Mouse (Mus musculus) liver, postnatal 0 days (tissue): ENCODE measurements around the gene Nkpd1. TPM values are rescaled to one million over a fixed set of nuclear protein-coding genes. Genes with fewer than 3 reads are reported as not detected.

Source experiments
- ATAC-seq: fragments of 200-750 bp; cut with Nextera tagmentation; 2 replicates; pipeline ENCODE4 v1.8.0; 2017; ENCODE audit warnings: mild to moderate bottlenecking, moderate library complexity
- DNase-seq: peaks from one replicate; pipeline ENCODE4 v3.0.0-alpha.2; 2016
- H3K27ac ChIP-seq: fragments of 300-500 bp; sonication (generic); 2 replicates; pipeline ENCODE4 v1.5.1; 2014; ENCODE audit warnings: antibody characterized with exemption, moderate library complexity, mild to moderate bottlenecking, low read depth
- H3K27me3 ChIP-seq: fragments of 300-500 bp; sonication (generic); 2 replicates; pipeline ENCODE4 v1.6.1; 2014; ENCODE audit warnings: low read length, control low read depth, mixed read lengths; ENCODE audit not compliant: insufficient read depth
- H3K36me3 ChIP-seq: fragments of 300-500 bp; sonication (generic); replicated peaks from 2 replicates; pipeline ENCODE4 v1.6.1; 2014; ENCODE audit warnings: mild to moderate bottlenecking, control low read depth, low read length, moderate library complexity, mixed read lengths; ENCODE audit not compliant: insufficient read depth
- H3K4me1 ChIP-seq: fragments of 300-500 bp; sonication (generic); 2 replicates; pipeline ENCODE4 v1.6.1; 2014; ENCODE audit warnings: antibody characterized with exemption, mild to moderate bottlenecking, control low read depth; ENCODE audit not compliant: insufficient read depth
- H3K4me2 ChIP-seq: fragments of 300-500 bp; sonication (generic); 2 replicates; pipeline ENCODE4 v1.6.1; 2014; ENCODE audit warnings: low read depth, mild to moderate bottlenecking, low read length, moderate library complexity, mixed read lengths
- H3K4me3 ChIP-seq: fragments of 300-500 bp; sonication (generic); 2 replicates; pipeline ENCODE4 v1.5.1; 2014; ENCODE audit warnings: low read depth, low read length
- H3K9ac ChIP-seq: fragments of 300-500 bp; sonication (generic); replicated peaks from 2 replicates; pipeline ENCODE4 v1.6.1; 2014; ENCODE audit warnings: mild to moderate bottlenecking, moderate library complexity
- H3K9me3 ChIP-seq: fragments of 300-500 bp; sonication (generic); 2 replicates; pipeline ENCODE4 v1.6.1; 2016; ENCODE audit warnings: mild to moderate bottlenecking, control low read depth, low read length, mixed read lengths
- CTCF ChIP-seq: sonication (generic); IDR thresholded peaks from 2 replicates; pipeline ENCODE4 v1.5.1; 2016; ENCODE audit warnings: antibody characterized with exemption, low read depth
- EP300 ChIP-seq: IDR thresholded peaks from 2 replicates; pipeline ENCODE4 v1.6.1; 2016; ENCODE audit warnings: antibody characterized with exemption, low read depth, mild to moderate bottlenecking
- WGBS: fragments of 180-500 bp; shearing (Covaris S2); extraction: QIAGEN DNeasy Blood & Tissue Kit; methylation state at CpG from one replicate; pipeline ENCODE4 v1.1.7; 2014; ENCODE audit not compliant: insufficient replicate concordance; 5-methylcytosine and 5-hydroxymethylcytosine counted together
- polyA plus RNA-seq: library from polyadenylated mRNA; unstranded; fragments of >200 nt; fragmentation: Nextera tagmentation; extraction: Ambion mirVana; gene quantifications from 2 replicates; pipeline ENCODE4 v1.2.1, GENCODE M21; 2015

Gene Nkpd1
- polyA plus RNA-seq, 1 experiment from 2014 or later = not detected

GRCm38 (mm10) chr7:19562643-19563410 lies 45.2 kb downstream of the Nkpd1 start, which contains the start of gene Ppp1r37:
Gene Ppp1r37 (minus strand): TSS chr7:19563076.
- H3K4me3 ChIP-seq = peak within 1 kb of the TSS; percentile 99
- peak within 1 kb of the TSS; percentile 99 for H3K9ac ChIP-seq
- H3K4me2 ChIP-seq = peak within 1 kb of the TSS; percentile 95
- H3K36me3 ChIP-seq = peaks cover 33% of the 10 kb centered on the region
- peak within 1 kb of the TSS; percentile 87 for H3K27ac ChIP-seq
- H3K9me3 ChIP-seq = no peaks in the 10 kb centered on the region
- ATAC-seq = no peak
- peaks cover 45% of the 10 kb centered on the region for H3K4me1 ChIP-seq
- H3K27me3 ChIP-seq = no peaks in the 10 kb centered on the region
- 6% methylated on average over 19 of the region's 19 CpGs for WGBS
- peak; percentile 57 for DNase-seq
- TF ChIP-seq CTCF (no peak), EP300 (0 out of 2 replicates have a peak, but pooled peaks have one; percentile 6)

- H3K4me3 ChIP-seq = peak overlapping the region; percentile 99; the same call in 1 of the 2 replicates
- peak overlapping the region; percentile 95 for H3K4me2 ChIP-seq
- no peaks in the 10 kb centered on the region for H3K27me3 ChIP-seq
- H3K9ac ChIP-seq = peak overlapping the region; percentile 99
- 56% methylated on average over 3 of the region's 3 CpGs for WGBS
- no peaks in the 10 kb centered on the region for H3K9me3 ChIP-seq
- peak; percentile 56 for DNase-seq
- H3K27ac ChIP-seq = peak overlapping the region; percentile 87
- H3K36me3 ChIP-seq = peaks cover 30% of the 10 kb centered on the region
- peak; percentile 50 for ATAC-seq
- peaks cover 36% of the 10 kb centered on the region for H3K4me1 ChIP-seq
- TF ChIP-seq CTCF (no peak), EP300 (peak; percentile 96)
Observed at GRCm38 (mm10) chr7:19563884-19564283, 46.2 kb downstream of the Nkpd1 start.

- Histone ChIP-seq H3K9ac (no peak overlapping the region), H3K9me3 (no peaks in the 10 kb centered on the region), H3K27ac (peak overlapping the region; percentile 87), H3K4me3 (no peak overlapping the region), H3K27me3 (no peaks in the 10 kb centered on the region), H3K36me3 (peaks cover 36% of the 10 kb centered on the region), H3K4me2 (peak overlapping the region; percentile 95), H3K4me1 (peaks cover 31% of the 10 kb centered on the region)
- peak; percentile 44 for TF ChIP-seq CTCF
- no peak for TF ChIP-seq EP300
- DNase-seq = no peak
- WGBS = 98% methylated on average over 4 of the region's 4 CpGs
- ATAC-seq = no peak
Observed at GRCm38 (mm10) chr7:19564455-19564854, 46.8 kb downstream of the Nkpd1 start.

GRCm38 (mm10) chr7:19565803-19566202 lies 48.2 kb downstream of the Nkpd1 start:
- H3K4me3 ChIP-seq = no peak overlapping the region
- H3K9me3 ChIP-seq = no peaks in the 10 kb centered on the region
- ATAC-seq = no peak
- H3K4me1 ChIP-seq = peaks cover 18% of the 10 kb centered on the region
- no peak overlapping the region for H3K27ac ChIP-seq
- H3K27me3 ChIP-seq = no peaks in the 10 kb centered on the region
- no peak overlapping the region for H3K4me2 ChIP-seq
- DNase-seq = no peak
- H3K36me3 ChIP-seq = peaks cover 38% of the 10 kb centered on the region
- WGBS = 97% methylated on average over 2 of the region's 2 CpGs
- TF ChIP-seq CTCF (no peak), EP300 (no peak)
- no peak overlapping the region for H3K9ac ChIP-seq

GRCm38 (mm10) chr7:19567426-19567825 lies 49.8 kb downstream of the Nkpd1 start:
- no peaks in the 10 kb centered on the region for H3K9me3 ChIP-seq
- 80% methylated on average over 8 of the region's 8 CpGs for WGBS
- DNase-seq (no peak), ATAC-seq (no peak)
- H3K27me3 ChIP-seq = no peaks in the 10 kb centered on the region
- H3K4me3 ChIP-seq = no peak overlapping the region
- no peak overlapping the region; the same call in 1 of the 2 replicates for H3K27ac ChIP-seq
- H3K4me1 ChIP-seq = peaks cover 25% of the 10 kb centered on the region
- TF ChIP-seq EP300 (no peak), CTCF (no peak)
- H3K4me2 ChIP-seq = no peak overlapping the region
- no peak overlapping the region for H3K9ac ChIP-seq
- H3K36me3 ChIP-seq = peaks cover 38% of the 10 kb centered on the region

- TF ChIP-seq CTCF = no peak
- TF ChIP-seq EP300 = no peak
- 82% methylated on average over 3 of the region's 3 CpGs for WGBS
- Histone ChIP-seq H3K9me3 (no peaks in the 10 kb centered on the region), H3K27ac (no peak overlapping the region), H3K36me3 (peaks cover 33% of the 10 kb centered on the region), H3K4me1 (peaks cover 21% of the 10 kb centered on the region), H3K4me3 (no peak overlapping the region), H3K4me2 (no peak overlapping the region), H3K27me3 (no peaks in the 10 kb centered on the region), H3K9ac (no peak overlapping the region)
- DNase-seq (no peak), ATAC-seq (no peak)
Observed at GRCm38 (mm10) chr7:19569647-19570046, 52.0 kb downstream of the Nkpd1 start.
